Mouse (Mus musculus) lung, adult 2 months (tissue): ENCODE results near the gene Sorcs3.

Experiments
- CTCF ChIP-seq: fragments of 200-500 bp; IDR thresholded peaks from 2 replicates; pipeline ENCODE4 v1.5.1; 2011; ENCODE audit warnings: mild to moderate bottlenecking, low read length, control low read depth; ENCODE audit not compliant: insufficient read depth
- POLR2A ChIP-seq: fragments of 200-500 bp; IDR thresholded peaks from 2 replicates; pipeline ENCODE4 v1.6.1; 2011; ENCODE audit warnings: low read depth, mild to moderate bottlenecking, control low read depth, low read length, borderline replicate concordance; ENCODE audit errors: extremely low read depth

- TF ChIP-seq POLR2A (no peak), CTCF (no peak)
Measured at GRCm38 (mm10) chr19:48429755-48430154, 223.9 kb downstream of the Sorcs3 start.
